Comparison of ENCODE assay signal across 8 mouse cellular contexts in genomic region chr10:77970481-77970880, GRCm38 (mm10). TPM values are rescaled to one million over a fixed set of nuclear protein-coding genes. Genes with fewer than 3 reads are reported as not detected.
DNase-seq lines count a peak whose midpoint lies in the region; ATAC-seq lines count a peak whose summit lies in the region.

Gene Trpm2, minus strand, starts transcription at chr10:77970563.

- intact Hi-C loops in left cerebral cortex, postnatal 4 days (cut with DNase I) = no loop called here

- peaks cover 41% of the 10 kb centered on the region for H3K27me3 ChIP-seq in heart, embryonic 15.5 days
- peaks cover 15% of the 10 kb centered on the region for H3K27me3 ChIP-seq in midbrain, embryonic 11.5 days (ENCODE audit: control insufficient read depth, insufficient read depth, low read length)

- WGBS in heart, embryonic 15.5 days = 70% methylated on average over 6 of the region's 6 CpGs
- 86% methylated on average over 6 of the region's 6 CpGs for WGBS in midbrain, embryonic 11.5 days

- H3K9ac ChIP-seq in heart, embryonic 15.5 days = no peak within 1 kb of the TSS
- H3K9ac ChIP-seq in midbrain, embryonic 11.5 days (ENCODE audit: low read length) = peak within 1 kb of the TSS; percentile 29

- no peaks in the 10 kb centered on the region for H3K36me3 ChIP-seq in heart, embryonic 15.5 days
- H3K36me3 ChIP-seq in midbrain, embryonic 11.5 days (ENCODE audit: control insufficient read depth, insufficient read depth, low read length) = no peaks in the 10 kb centered on the region

- peak; percentile 31 to 34 for DNase-seq in spleen, adult 18-20 months
- DNase-seq in spleen, postnatal 14 days (ENCODE audit: low spot score in 2 of 2) = no peak
- no peak for DNase-seq in left cerebral cortex, postnatal 4 days
- DNase-seq in midbrain, embryonic 11.5 days (ENCODE audit: low spot score, missing footprints) = no peak
- no peak for DNase-seq in Muller cell, postnatal 12 days (ENCODE audit: inconsistent ontology term)
- no peak for DNase-seq in cerebellum, adult 18-20 months
- DNase-seq in right cerebral cortex, postnatal 4 days = no peak

- peaks cover 8% of the 10 kb centered on the region for H3K4me1 ChIP-seq in heart, embryonic 15.5 days (replicated peaks)
- H3K4me1 ChIP-seq in midbrain, embryonic 11.5 days (ENCODE audit: control insufficient read depth, insufficient read depth, low read length) = 0 out of 2 replicates have a peak, but pooled peaks cover 3% of the 10 kb centered on the region

- no peaks in the 10 kb centered on the region for H3K9me3 ChIP-seq in heart, embryonic 15.5 days (replicated peaks)
- no peaks in the 10 kb centered on the region for H3K9me3 ChIP-seq in midbrain, embryonic 11.5 days (ENCODE audit: control insufficient read depth, low read length)

- ATAC-seq in heart, embryonic 15.5 days (replicated peaks; ENCODE audit: insufficient number of reproducible peaks, insufficient read depth, low FRiP score, low read depth) = no peak
- no peak for ATAC-seq in midbrain, embryonic 11.5 days (ENCODE audit: low FRiP score)

- H3K4me2 ChIP-seq in heart, embryonic 15.5 days = peak within 1 kb of the TSS; percentile 58
- peak within 1 kb of the TSS; percentile 47 for H3K4me2 ChIP-seq in midbrain, embryonic 11.5 days

- H3K4me3 ChIP-seq in heart, embryonic 15.5 days = peak within 1 kb of the TSS; percentile 33
- peak within 1 kb of the TSS; percentile 17 for H3K4me3 ChIP-seq in midbrain, embryonic 11.5 days (ENCODE audit: low read depth, low read length)

- no peak within 1 kb of the TSS for H3K27ac ChIP-seq in heart, embryonic 15.5 days
- no peak within 1 kb of the TSS for H3K27ac ChIP-seq in midbrain, embryonic 11.5 days (ENCODE audit: low read depth, low read length)

RNA-seq across cellular contexts. Expression of gene Trpm2, which starts in this region (rescaled TPM):
- 0.34 and 2.5 TPM in 2 replicates for polyA plus RNA-seq in heart, embryonic 15.5 days (2015; fragmentation: Nextera tagmentation; extraction: Ambion mirVana)
- total RNA-seq in left cerebral cortex, postnatal 4 days (2021) = 10 to 100 TPM; 14.1 to 22.9 TPM
- 0.75 and 1.5 TPM in 2 replicates for polyA plus RNA-seq in midbrain, embryonic 11.5 days (2014; fragmentation: Nextera tagmentation; extraction: Ambion mirVana)

Comparison
In these comparisons a context has a peak if more than half of its experiments do, and no peak if none do; other contexts are left out.
1. DNase-seq: peak in spleen, adult 18-20 months (2 of 2); none in spleen, postnatal 14 days (0 of 2), left cerebral cortex, postnatal 4 days (single experiment), midbrain, embryonic 11.5 days (single experiment), Muller cell, postnatal 12 days (single experiment), cerebellum, adult 18-20 months (0 of 2) and right cerebral cortex, postnatal 4 days (single experiment).